Mouse (Mus musculus): ENCODE measurements at regions not wholly inside any gene's neighbourhood (a gene's known extent, or its start where the extent isn't known, plus 50 kb on each side); places are given as distances from the start of the nearest gene placed in this dataset.
"Not testable (repeated sequence)": the region's sequence is repeated elsewhere in the genome, so short reads cannot be mapped to it uniquely, and the experiment has no call there.

GRCm38 (mm10) chr13:99672714-99673113, 156.4 kb upstream of the Map1b start:
- H3K4me1 ChIP-seq (ENCODE audit: control insufficient read depth, insufficient read depth, low read length) = no peaks in the 10 kb centered on the region
- no peaks in the 10 kb centered on the region for H3K36me3 ChIP-seq (ENCODE audit: control insufficient read depth, insufficient read depth, low read length)
- H3K9ac ChIP-seq (ENCODE audit: low read depth, low read length) = no peak overlapping the region
- no peaks in the 10 kb centered on the region for H3K27me3 ChIP-seq (replicated peaks; ENCODE audit: control insufficient read depth, insufficient read depth, low read length)
- no peaks in the 10 kb centered on the region for H3K9me3 ChIP-seq (ENCODE audit: control insufficient read depth, low read length)
- no peak overlapping the region for H3K4me3 ChIP-seq (ENCODE audit: low read length)
- no peak overlapping the region for H3K4me2 ChIP-seq (ENCODE audit: low read depth, low read length)
- no peak for ATAC-seq
- H3K27ac ChIP-seq (ENCODE audit: low read length) = no peak overlapping the region
- WGBS = 68% methylated on average over 1 of the region's 1 CpGs

- no peak for ATAC-seq
- H3K9me3 ChIP-seq (ENCODE audit: control insufficient read depth, low read length) = no peaks in the 10 kb centered on the region
- WGBS = 71% methylated on average over 10 of the region's 10 CpGs
- no peak overlapping the region for H3K9ac ChIP-seq (ENCODE audit: low read depth, low read length)
- no peak overlapping the region for H3K4me3 ChIP-seq (ENCODE audit: low read length)
- H3K27ac ChIP-seq (ENCODE audit: low read length) = no peak overlapping the region
- no peak overlapping the region for H3K4me2 ChIP-seq (ENCODE audit: low read depth, low read length)
- H3K36me3 ChIP-seq (ENCODE audit: control insufficient read depth, insufficient read depth, low read length) = no peaks in the 10 kb centered on the region
- H3K4me1 ChIP-seq (ENCODE audit: control insufficient read depth, insufficient read depth, low read length) = no peaks in the 10 kb centered on the region
- no peaks in the 10 kb centered on the region for H3K27me3 ChIP-seq (replicated peaks; ENCODE audit: control insufficient read depth, insufficient read depth, low read length)
These were observed 155.4 kb upstream of the Map1b start for GRCm38 (mm10) chr13:99671747-99672146.

DNA sequence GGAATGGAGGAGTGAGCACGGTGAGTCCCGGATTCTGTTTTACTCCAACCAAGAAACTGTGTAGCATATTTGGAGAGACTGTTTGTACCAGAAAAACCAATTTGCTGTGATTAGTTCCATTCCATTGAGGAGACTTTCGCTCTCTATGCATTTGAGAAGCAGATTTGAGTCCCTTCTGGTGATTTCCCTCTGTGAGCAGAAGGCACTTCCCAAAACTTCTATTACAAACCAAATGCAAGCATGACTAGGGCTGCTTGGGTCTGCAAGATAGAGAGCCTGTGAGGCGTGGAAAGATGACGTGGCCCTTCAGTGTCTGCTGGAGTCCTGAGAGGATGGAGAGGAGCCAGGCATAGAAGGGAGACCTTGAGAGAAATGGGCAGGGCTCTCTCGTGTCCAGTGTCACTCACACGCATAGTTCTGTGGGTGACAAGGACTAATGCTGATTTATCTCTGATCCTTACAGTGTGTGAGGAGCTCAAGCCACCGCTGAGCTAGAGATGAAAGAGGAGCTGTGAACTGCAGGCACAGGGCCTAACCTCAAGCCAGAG, 153.7 kb upstream of the Map1b start:
- Histone ChIP-seq H3K27ac (ENCODE audit: low read length) (no peak overlapping the region), H3K9ac (ENCODE audit: low read depth, low read length) (no peak overlapping the region), H3K27me3 (replicated peaks; ENCODE audit: control insufficient read depth, insufficient read depth, low read length) (no peaks in the 10 kb centered on the region), H3K9me3 (ENCODE audit: control insufficient read depth, low read length) (no peaks in the 10 kb centered on the region), H3K4me2 (ENCODE audit: low read depth, low read length) (no peak overlapping the region), H3K4me3 (ENCODE audit: low read length) (no peak overlapping the region), H3K4me1 (ENCODE audit: control insufficient read depth, insufficient read depth, low read length) (no peaks in the 10 kb centered on the region), H3K36me3 (ENCODE audit: control insufficient read depth, insufficient read depth, low read length) (no peaks in the 10 kb centered on the region)
- ATAC-seq = no peak
- WGBS = 83% methylated on average over 8 of the region's 8 CpGs

DNA sequence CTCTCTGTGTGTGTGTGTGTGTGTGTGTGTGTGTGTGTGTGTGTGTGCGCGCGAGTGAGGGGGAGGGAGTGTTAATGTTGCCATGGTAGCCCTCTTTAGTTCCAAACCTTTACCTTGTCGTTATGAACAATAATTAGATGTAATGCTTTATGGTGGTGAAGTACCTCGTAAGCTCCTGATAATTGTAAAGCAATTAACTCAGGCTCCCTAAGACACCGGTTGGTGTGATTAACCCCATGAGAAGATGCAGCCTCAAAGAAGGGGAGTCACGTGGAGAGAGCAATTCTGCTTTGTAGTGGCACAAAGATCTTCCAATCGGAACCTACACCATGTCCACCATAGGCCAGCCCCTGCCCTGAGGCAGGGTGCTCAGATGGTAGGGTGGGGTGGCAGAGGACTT, 152.3 kb upstream of the Map1b start:
- no peaks in the 10 kb centered on the region for H3K9me3 ChIP-seq (ENCODE audit: control insufficient read depth, low read length)
- H3K36me3 ChIP-seq (ENCODE audit: control insufficient read depth, insufficient read depth, low read length) = no peaks in the 10 kb centered on the region
- no peaks in the 10 kb centered on the region for H3K27me3 ChIP-seq (replicated peaks; ENCODE audit: control insufficient read depth, insufficient read depth, low read length)
- no peak overlapping the region for H3K4me3 ChIP-seq (ENCODE audit: low read length)
- no peak overlapping the region for H3K4me2 ChIP-seq (ENCODE audit: low read depth, low read length)
- no peak overlapping the region for H3K9ac ChIP-seq (ENCODE audit: low read depth, low read length)
- no peak for ATAC-seq
- H3K27ac ChIP-seq (ENCODE audit: low read length) = no peak overlapping the region
- no peaks in the 10 kb centered on the region for H3K4me1 ChIP-seq (ENCODE audit: control insufficient read depth, insufficient read depth, low read length)
- 63% methylated on average over 8 of the region's 8 CpGs for WGBS

- Histone ChIP-seq H3K4me2 (ENCODE audit: low read depth, low read length) (no peak overlapping the region), H3K27ac (ENCODE audit: low read length) (no peak overlapping the region), H3K9me3 (ENCODE audit: control insufficient read depth, low read length) (no peaks in the 10 kb centered on the region), H3K36me3 (ENCODE audit: control insufficient read depth, insufficient read depth, low read length) (no peaks in the 10 kb centered on the region), H3K4me3 (ENCODE audit: low read length) (no peak overlapping the region), H3K9ac (ENCODE audit: low read depth, low read length) (no peak overlapping the region), H3K27me3 (replicated peaks; ENCODE audit: control insufficient read depth, insufficient read depth, low read length) (no peaks in the 10 kb centered on the region), H3K4me1 (ENCODE audit: control insufficient read depth, insufficient read depth, low read length) (no peaks in the 10 kb centered on the region)
- ATAC-seq = no peak
- WGBS = 74% methylated on average over 7 of the region's 7 CpGs
These were observed 149.7 kb upstream of the Map1b start for GRCm38 (mm10) chr13:99666086-99666485.

GRCm38 (mm10) chr13:99663422-99663821, 147.1 kb upstream of the Map1b start:
- WGBS = 93% methylated on average over 12 of the region's 12 CpGs
- not testable (repeated sequence) for ATAC-seq; H3K27me3 ChIP-seq (replicated peaks; ENCODE audit: control insufficient read depth, insufficient read depth, low read length); H3K4me2 ChIP-seq (ENCODE audit: low read depth, low read length); H3K36me3 ChIP-seq (ENCODE audit: control insufficient read depth, insufficient read depth, low read length); H3K4me1 ChIP-seq (ENCODE audit: control insufficient read depth, insufficient read depth, low read length); H3K9me3 ChIP-seq (ENCODE audit: control insufficient read depth, low read length); H3K9ac ChIP-seq (ENCODE audit: low read depth, low read length); H3K4me3 ChIP-seq (ENCODE audit: low read length); H3K27ac ChIP-seq (ENCODE audit: low read length)

GRCm38 (mm10) chr13:99647661-99648204, 131.4 kb upstream of the Map1b start:
- no peak overlapping the region for H3K9ac ChIP-seq (ENCODE audit: low read depth, low read length)

DNA sequence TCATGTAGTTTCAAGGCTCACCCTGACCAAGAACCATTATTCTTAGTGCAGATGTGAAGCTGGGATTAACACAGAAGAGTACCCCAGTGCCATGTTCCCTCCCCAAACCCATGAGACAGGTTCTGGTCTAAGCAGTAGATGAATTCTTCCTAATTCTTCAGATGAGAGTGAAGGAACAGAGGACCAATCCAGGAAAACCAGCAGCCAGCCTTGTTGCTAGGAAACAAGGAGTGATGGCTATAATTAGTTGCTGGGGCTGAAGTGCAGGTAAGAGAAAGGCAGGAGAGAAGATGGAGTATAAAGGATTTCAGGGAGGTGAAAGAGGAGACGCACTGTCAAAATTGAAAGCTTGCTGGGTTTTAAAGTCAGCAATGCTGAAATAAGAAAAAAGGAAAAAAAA, 128.4 kb upstream of the Map1b start:
- no peak overlapping the region for H3K9ac ChIP-seq (ENCODE audit: low read depth, low read length)
- no peaks in the 10 kb centered on the region for H3K4me1 ChIP-seq (ENCODE audit: control insufficient read depth, insufficient read depth, low read length)
- ATAC-seq = no peak
- H3K27ac ChIP-seq (ENCODE audit: low read length) = no peak overlapping the region
- 80% methylated on average over 1 of the region's 1 CpGs for WGBS
- H3K27me3 ChIP-seq (replicated peaks; ENCODE audit: control insufficient read depth, insufficient read depth, low read length) = no peaks in the 10 kb centered on the region
- H3K4me2 ChIP-seq (ENCODE audit: low read depth, low read length) = no peak overlapping the region
- H3K4me3 ChIP-seq (ENCODE audit: low read length) = no peak overlapping the region
- no peaks in the 10 kb centered on the region for H3K9me3 ChIP-seq (ENCODE audit: control insufficient read depth, low read length)
- H3K36me3 ChIP-seq (ENCODE audit: control insufficient read depth, insufficient read depth, low read length) = no peaks in the 10 kb centered on the region

More at GRCm38 (mm10) chr13:99647661-99648204, 131.4 kb upstream of the Map1b start:
- Histone ChIP-seq H3K36me3 (ENCODE audit: control insufficient read depth, insufficient read depth, low read length) (no peaks in the 10 kb centered on the region), H3K27me3 (replicated peaks; ENCODE audit: control insufficient read depth, insufficient read depth, low read length) (no peaks in the 10 kb centered on the region), H3K9me3 (ENCODE audit: control insufficient read depth, low read length) (no peaks in the 10 kb centered on the region), H3K4me3 (ENCODE audit: low read length) (no peak overlapping the region), H3K27ac (ENCODE audit: low read length) (no peak overlapping the region), H3K4me2 (ENCODE audit: low read depth, low read length) (no peak overlapping the region), H3K4me1 (ENCODE audit: control insufficient read depth, insufficient read depth, low read length) (no peaks in the 10 kb centered on the region)
- WGBS = 65% methylated on average over 6 of the region's 6 CpGs
- no peak for ATAC-seq

DNA sequence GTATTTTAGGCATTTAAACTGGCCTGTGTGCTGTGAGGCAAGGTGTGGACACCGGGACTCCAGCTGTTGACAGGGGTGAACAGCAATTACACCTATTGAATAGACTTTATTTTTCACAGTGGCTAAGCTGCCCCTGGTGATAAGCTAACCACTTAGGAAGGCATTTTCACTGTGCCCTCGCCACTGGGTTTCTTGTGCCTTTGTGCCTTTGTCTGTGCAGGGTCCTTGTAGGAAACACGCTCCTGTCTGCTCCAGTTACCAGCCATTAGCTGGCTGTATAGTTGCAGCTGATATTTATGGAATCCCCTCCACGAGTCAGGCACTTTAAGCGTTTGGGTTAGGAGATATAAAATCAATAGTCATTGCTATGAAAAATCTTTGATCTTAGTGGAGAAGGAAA, 126.5 kb upstream of the Map1b start:
- Histone ChIP-seq H3K36me3 (ENCODE audit: control insufficient read depth, insufficient read depth, low read length) (no peaks in the 10 kb centered on the region), H3K4me2 (ENCODE audit: low read depth, low read length) (no peak overlapping the region), H3K4me1 (ENCODE audit: control insufficient read depth, insufficient read depth, low read length) (no peaks in the 10 kb centered on the region), H3K9me3 (ENCODE audit: control insufficient read depth, low read length) (no peaks in the 10 kb centered on the region), H3K27ac (ENCODE audit: low read length) (no peak overlapping the region), H3K27me3 (replicated peaks; ENCODE audit: control insufficient read depth, insufficient read depth, low read length) (no peaks in the 10 kb centered on the region), H3K9ac (ENCODE audit: low read depth, low read length) (no peak overlapping the region), H3K4me3 (ENCODE audit: low read length) (no peak overlapping the region)
- 43% methylated on average over 5 of the region's 5 CpGs for WGBS
- no peak for ATAC-seq

GRCm38 (mm10) chr13:99642301-99642700, 126.0 kb upstream of the Map1b start:
- no peak overlapping the region for H3K4me3 ChIP-seq (ENCODE audit: low read length)
- no peak overlapping the region for H3K27ac ChIP-seq (ENCODE audit: low read length)
- H3K9me3 ChIP-seq (ENCODE audit: control insufficient read depth, low read length) = no peaks in the 10 kb centered on the region
- no peak for ATAC-seq
- no peaks in the 10 kb centered on the region for H3K36me3 ChIP-seq (ENCODE audit: control insufficient read depth, insufficient read depth, low read length)
- H3K4me2 ChIP-seq (ENCODE audit: low read depth, low read length) = no peak overlapping the region
- no peak overlapping the region for H3K9ac ChIP-seq (ENCODE audit: low read depth, low read length)
- no peaks in the 10 kb centered on the region for H3K27me3 ChIP-seq (replicated peaks; ENCODE audit: control insufficient read depth, insufficient read depth, low read length)
- H3K4me1 ChIP-seq (ENCODE audit: control insufficient read depth, insufficient read depth, low read length) = no peaks in the 10 kb centered on the region
- 67% methylated on average over 5 of the region's 5 CpGs for WGBS
